Mouse (Mus musculus): ENCODE data around the gene Ldlr. TPM values are rescaled to one million over a fixed set of nuclear protein-coding genes. Genes with fewer than 3 reads are reported as not detected.
"Not testable (repeated sequence)": the region's sequence is repeated elsewhere in the genome, so short reads cannot be mapped to it uniquely, and the experiment has no call there.

The Ldlr gene
- polyA plus RNA-seq, 1 experiment from 2014 or later: 60.0 TPM

DNA sequence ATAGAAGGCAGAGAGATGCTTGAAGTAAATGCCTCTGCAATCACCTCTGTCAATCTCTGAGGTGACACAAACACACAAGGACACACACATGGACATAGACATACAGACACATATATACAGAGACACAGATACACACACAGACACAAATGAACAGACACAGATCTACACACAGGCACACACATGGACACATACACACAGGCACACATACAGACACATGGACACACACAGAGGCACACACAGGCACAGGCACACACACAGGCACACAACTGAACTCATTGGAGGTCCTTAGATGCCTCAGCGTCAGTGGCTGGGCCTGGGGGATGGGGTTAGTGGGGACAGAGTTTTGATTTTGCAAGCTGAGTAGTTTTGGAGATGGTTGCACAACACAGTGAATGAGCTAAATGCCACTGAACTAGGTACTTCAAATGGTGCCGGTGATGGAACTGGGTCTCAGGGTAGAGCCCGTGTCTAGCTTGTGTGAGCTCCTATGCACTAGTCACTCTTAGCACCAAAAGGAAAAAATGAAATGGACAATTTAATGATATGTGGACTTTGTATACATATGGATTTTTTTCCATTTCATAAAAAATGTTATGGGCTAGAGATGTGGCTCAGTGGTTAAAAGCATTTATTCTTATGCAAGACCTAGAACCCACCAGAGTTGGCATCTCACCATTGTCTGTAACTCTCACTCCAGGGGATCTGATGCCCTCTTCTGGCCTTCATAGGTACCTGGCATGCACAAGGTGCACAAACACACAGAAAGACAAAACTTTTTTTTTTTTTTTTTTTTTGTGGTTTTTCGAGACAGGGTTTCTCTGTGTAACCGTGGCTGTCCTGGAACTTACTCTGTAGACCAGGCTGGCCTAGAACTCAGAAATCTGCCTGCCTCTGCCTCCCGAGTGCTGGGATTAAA lies 41.1 kb downstream of the Ldlr start:
- Histone ChIP-seq H3K36me3 (replicated peaks) (peaks cover 23% of the 10 kb centered on the region), H3K9me3 (no peaks in the 10 kb centered on the region), H3K4me3 (no peak overlapping the region), H3K27ac (no peak overlapping the region), H3K27me3 (ENCODE audit: poor library complexity, severe bottlenecking) (no peaks in the 10 kb centered on the region), H3K4me1 (peaks cover 25% of the 10 kb centered on the region)
- DNase-seq (ENCODE audit: extremely low spot score, low spot score): no peak
- 98% methylated on average over 6 of the region's 6 CpGs for WGBS

- H3K4me3 ChIP-seq: no peak overlapping the region
- peak overlapping the region; percentile 72 for H3K27ac ChIP-seq
- WGBS: 79% methylated on average over 11 of the region's 11 CpGs
Measured at GRCm38 (mm10) chr9:21767896-21768295, 44.6 kb downstream of the Ldlr start.

GRCm38 (mm10) chr9:21768511-21769411 lies 45.5 kb downstream of the Ldlr start:
- no peak for DNase-seq (ENCODE audit: extremely low spot score, low spot score)
- Histone ChIP-seq H3K4me3 (no peak overlapping the region), H3K36me3 (replicated peaks) (peaks cover 57% of the 10 kb centered on the region), H3K9me3 (no peaks in the 10 kb centered on the region), H3K4me1 (peaks cover 20% of the 10 kb centered on the region), H3K27me3 (ENCODE audit: poor library complexity, severe bottlenecking) (no peaks in the 10 kb centered on the region), H3K27ac (peak overlapping the region; percentile 72)
- 73% methylated on average over 13 of the region's 13 CpGs for WGBS

More at GRCm38 (mm10) chr9:21767896-21768295, 44.6 kb downstream of the Ldlr start:
- peaks cover 20% of the 10 kb centered on the region for H3K4me1 ChIP-seq
- peaks cover 52% of the 10 kb centered on the region for H3K36me3 ChIP-seq (replicated peaks)
- H3K27me3 ChIP-seq (ENCODE audit: poor library complexity, severe bottlenecking): no peaks in the 10 kb centered on the region
- no peaks in the 10 kb centered on the region for H3K9me3 ChIP-seq
- DNase-seq (ENCODE audit: extremely low spot score, low spot score): peak; percentile 34

- H3K27ac ChIP-seq: 0 out of 2 replicates have a peak overlapping the region, but pooled peaks have one; percentile 25
- H3K36me3 ChIP-seq (replicated peaks): peaks cover 66% of the 10 kb centered on the region
Measured at GRCm38 (mm10) chr9:21769558-21770183, 46.4 kb downstream of the Ldlr start.

GRCm38 (mm10) chr9:21773396-21773795 lies 50.1 kb downstream of the Ldlr start:
- 85% methylated on average over 5 of the region's 5 CpGs for WGBS
- peaks cover 84% of the 10 kb centered on the region for H3K36me3 ChIP-seq (replicated peaks)
- H3K4me3 ChIP-seq; H3K9me3 ChIP-seq; H3K27ac ChIP-seq; H3K27me3 ChIP-seq (ENCODE audit: poor library complexity, severe bottlenecking); DNase-seq (ENCODE audit: extremely low spot score, low spot score): not testable (repeated sequence)
- peaks cover 13% of the 10 kb centered on the region for H3K4me1 ChIP-seq

More at GRCm38 (mm10) chr9:21769558-21770183, 46.4 kb downstream of the Ldlr start:
- H3K27me3 ChIP-seq (ENCODE audit: poor library complexity, severe bottlenecking): no peaks in the 10 kb centered on the region
- no peak for DNase-seq (ENCODE audit: extremely low spot score, low spot score)
- no peak overlapping the region for H3K4me3 ChIP-seq
- H3K4me1 ChIP-seq: peaks cover 20% of the 10 kb centered on the region
- 83% methylated on average over 26 of the region's 26 CpGs for WGBS
- H3K9me3 ChIP-seq: no peaks in the 10 kb centered on the region

GRCm38 (mm10) chr9:21774353-21774752 lies 51.1 kb downstream of the Ldlr start:
- Histone ChIP-seq H3K4me3 (no peak overlapping the region), H3K36me3 (replicated peaks) (peaks cover 84% of the 10 kb centered on the region), H3K27me3 (ENCODE audit: poor library complexity, severe bottlenecking) (no peaks in the 10 kb centered on the region), H3K27ac (no peak overlapping the region), H3K4me1 (0 out of 2 replicates have a peak, but pooled peaks cover 3% of the 10 kb centered on the region), H3K9me3 (no peaks in the 10 kb centered on the region; the same call in 1 of the 2 replicates)
- no peak for DNase-seq (ENCODE audit: extremely low spot score, low spot score)
- 92% methylated on average over 16 of the region's 16 CpGs for WGBS

- Histone ChIP-seq H3K27me3 (ENCODE audit: poor library complexity, severe bottlenecking) (no peaks in the 10 kb centered on the region), H3K27ac (no peak overlapping the region), H3K4me3 (no peak overlapping the region), H3K4me1 (no peaks in the 10 kb centered on the region), H3K36me3 (replicated peaks) (peaks cover 89% of the 10 kb centered on the region), H3K9me3 (no peaks in the 10 kb centered on the region; the same call in 1 of the 2 replicates)
- DNase-seq (ENCODE audit: extremely low spot score, low spot score): no peak
- WGBS: 91% methylated on average over 3 of the region's 3 CpGs
Measured at GRCm38 (mm10) chr9:21777726-21778125, 54.4 kb downstream of the Ldlr start.

- peaks cover 88% of the 10 kb centered on the region for H3K36me3 ChIP-seq (replicated peaks)
- no peak for DNase-seq (ENCODE audit: extremely low spot score, low spot score)
- 88% methylated on average over 15 of the region's 15 CpGs for WGBS
- no peak overlapping the region for H3K4me3 ChIP-seq
- no peaks in the 10 kb centered on the region; the same call in 1 of the 2 replicates for H3K9me3 ChIP-seq
- no peak overlapping the region for H3K27ac ChIP-seq
- H3K27me3 ChIP-seq (ENCODE audit: poor library complexity, severe bottlenecking): no peaks in the 10 kb centered on the region
- peaks cover under 1% of the 10 kb centered on the region for H3K4me1 ChIP-seq
Measured at GRCm38 (mm10) chr9:21781657-21782468, 58.6 kb downstream of the Ldlr start.

DNA sequence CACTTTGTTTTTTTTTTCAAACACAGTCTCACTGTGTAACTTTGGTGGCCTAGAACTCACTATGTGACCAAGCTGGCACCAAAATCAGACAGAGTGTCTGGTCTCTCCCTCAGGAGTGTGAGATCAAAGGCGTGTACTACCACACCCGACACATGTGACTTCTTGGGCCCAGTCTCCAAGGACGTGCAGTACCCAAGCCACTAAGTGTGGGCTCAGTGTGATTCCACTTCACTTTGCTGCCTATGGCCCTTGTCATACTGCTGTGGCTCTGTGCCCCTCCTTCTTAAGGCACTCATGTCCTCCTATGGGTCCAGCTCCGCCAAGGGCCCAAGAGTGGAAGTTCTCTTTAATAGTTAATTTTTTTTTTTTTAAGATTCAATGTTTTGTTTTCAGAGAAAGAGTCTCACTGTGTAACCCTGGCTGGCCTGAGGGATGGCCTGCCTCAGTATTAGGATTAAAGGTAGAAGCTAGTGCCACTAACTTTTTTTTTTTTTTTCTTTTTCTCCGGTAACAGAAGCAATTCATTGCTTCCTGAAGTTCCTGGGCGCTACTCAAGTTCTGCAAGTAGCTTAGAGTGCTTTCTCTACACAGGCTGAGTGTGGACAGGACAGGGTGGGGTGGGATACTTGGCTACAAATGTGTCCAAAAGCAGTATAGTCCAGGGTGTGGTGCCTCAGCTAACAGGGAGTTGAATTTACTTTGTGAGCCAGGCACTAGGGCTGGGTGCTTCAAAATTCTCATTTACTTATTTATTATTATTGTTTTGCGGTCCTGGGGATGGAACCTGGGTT lies 61.4 kb downstream of the Ldlr start:
- DNase-seq (ENCODE audit: extremely low spot score, low spot score): no peak
- WGBS: 88% methylated on average over 7 of the region's 7 CpGs
- H3K4me1 ChIP-seq: peaks cover 10% of the 10 kb centered on the region
- peaks cover 84% of the 10 kb centered on the region for H3K36me3 ChIP-seq (replicated peaks)
- no peaks in the 10 kb centered on the region for H3K27me3 ChIP-seq (ENCODE audit: poor library complexity, severe bottlenecking)
- no peaks in the 10 kb centered on the region for H3K9me3 ChIP-seq
- no peak overlapping the region for H3K27ac ChIP-seq
- H3K4me3 ChIP-seq: no peak overlapping the region

DNA sequence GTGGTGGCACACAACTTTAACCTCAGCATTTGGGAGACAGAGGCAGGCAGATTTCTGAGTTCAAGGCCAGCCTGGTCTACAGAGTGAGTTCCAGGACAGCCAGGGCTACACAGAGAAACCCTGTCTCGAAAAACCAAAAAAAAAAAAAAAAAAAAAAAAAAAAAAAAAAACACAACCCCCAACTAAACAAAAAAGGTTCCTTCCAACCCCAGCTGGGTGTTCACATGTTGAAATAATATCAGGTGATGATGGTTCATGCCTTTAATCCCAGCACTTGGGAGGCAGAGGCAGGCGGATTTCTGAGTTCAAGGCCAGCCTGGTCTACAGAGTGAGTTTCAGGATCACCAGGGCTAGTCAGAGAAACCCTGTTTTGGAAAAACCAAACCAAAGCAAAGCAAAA lies 63.0 kb downstream of the Ldlr start:
- peaks cover 80% of the 10 kb centered on the region for H3K36me3 ChIP-seq (replicated peaks)
- not testable (repeated sequence) for DNase-seq (ENCODE audit: extremely low spot score, low spot score); H3K9me3 ChIP-seq; H3K4me3 ChIP-seq; H3K27me3 ChIP-seq (ENCODE audit: poor library complexity, severe bottlenecking); H3K4me1 ChIP-seq; H3K27ac ChIP-seq
- 88% methylated on average over 2 of the region's 2 CpGs for WGBS

- no peaks in the 10 kb centered on the region for H3K27me3 ChIP-seq (ENCODE audit: poor library complexity, severe bottlenecking)
- WGBS: 8% methylated on average over 6 of the region's 6 CpGs
- peaks cover 10% of the 10 kb centered on the region for H3K4me1 ChIP-seq
- H3K9me3 ChIP-seq: no peaks in the 10 kb centered on the region
- H3K27ac ChIP-seq: peak overlapping the region; percentile 54
- H3K4me3 ChIP-seq: peak overlapping the region; percentile 18; the same call in 1 of the 2 replicates
- peak; percentile 72 for DNase-seq (ENCODE audit: extremely low spot score, low spot score)
- H3K36me3 ChIP-seq (replicated peaks): peaks cover 80% of the 10 kb centered on the region
Measured at GRCm38 (mm10) chr9:21786906-21787305, 63.6 kb downstream of the Ldlr start.

All from forebrain, embryonic 10.5 days (tissue).